In genomic region chr6:18182903-18183302, GRCm38 (mm10) we compare ENCODE assay signal across 17 mouse cellular contexts. TPM values are rescaled to one million over a fixed set of nuclear protein-coding genes. Genes with fewer than 3 reads are reported as not detected.
"Had no signal": no experiment of that assay in that cellular context is flagged by ENCODE, and none has a peak within 500 bp of the region (broad histone marks: within the 10 kb centered on the region; RNA-seq: fewer than 3 reads in every experiment).

No protein-coding gene starts in this region.

- H3K4me1 ChIP-seq: lung, embryonic 15.5 days; megakaryocyte, embryonic 14.5 days; midbrain, embryonic 13.5 days; midbrain, embryonic 15.5 days; neural tube, embryonic 12.5 days had no signal

- H3K36me3 ChIP-seq: lung, embryonic 15.5 days; midbrain, embryonic 13.5 days; midbrain, embryonic 15.5 days; neural tube, embryonic 12.5 days had no signal

- H3K27me3 ChIP-seq: lung, embryonic 15.5 days; megakaryocyte, embryonic 14.5 days; midbrain, embryonic 13.5 days; midbrain, embryonic 15.5 days; neural tube, embryonic 12.5 days had no signal

- ATAC-seq: liver, postnatal 0 days; lung, postnatal 0 days; midbrain, embryonic 13.5 days; midbrain, embryonic 15.5 days had no signal

- H3K9ac ChIP-seq: liver, postnatal 0 days; lung, embryonic 15.5 days; midbrain, embryonic 13.5 days; midbrain, embryonic 15.5 days; neural tube, embryonic 12.5 days had no signal

- H3K4me3 ChIP-seq: lung, embryonic 15.5 days; megakaryocyte, embryonic 14.5 days; midbrain, embryonic 13.5 days; midbrain, embryonic 15.5 days; neural tube, embryonic 12.5 days had no signal

- H3K9me3 ChIP-seq: lung, embryonic 15.5 days; megakaryocyte, embryonic 14.5 days; midbrain, embryonic 13.5 days; midbrain, embryonic 15.5 days; neural tube, embryonic 12.5 days had no signal

- DNase-seq: liver, postnatal 0 days; lung, adult 2 months; lung, postnatal 14 days; lung, postnatal 36 days; right cerebral cortex, postnatal 14 days; spleen, adult 18-20 months; thymus, adult 18-20 months; thymus, postnatal 14 days; thymus, postnatal 36 days had no signal

- H3K4me2 ChIP-seq: lung, embryonic 15.5 days; midbrain, embryonic 11.5 days; midbrain, embryonic 13.5 days; midbrain, embryonic 15.5 days; neural tube, embryonic 12.5 days had no signal

- H3K27ac ChIP-seq: lung, embryonic 15.5 days; macrophage; midbrain, embryonic 13.5 days; midbrain, embryonic 15.5 days; neural tube, embryonic 12.5 days had no signal

RNA-seq across cellular contexts. Expression of gene Cftr, which starts 12.4 kb away (rescaled TPM):
- polyA plus RNA-seq: macrophage; midbrain, embryonic 11.5 days had no signal
